Mouse (Mus musculus) adrenal gland, postnatal 14 days (tissue): ENCODE measurements around the gene Ptprd. TPM values are rescaled to one million over a fixed set of nuclear protein-coding genes. Genes with fewer than 3 reads are reported as not detected.

Source experiments
- DNase-seq: peaks from one replicate; pipeline ENCODE4 v3.0.0; 2021; ENCODE audit warnings: mixed read lengths
- total RNA-seq: library from RNA; stranded (reverse); gene quantifications from 2 replicates; pipeline ENCODE4 v1.2.3, GENCODE M21; 2021

Gene Ptprd
- total RNA-seq, 1 experiment from 2014 or later = 101 TPM

DNA sequence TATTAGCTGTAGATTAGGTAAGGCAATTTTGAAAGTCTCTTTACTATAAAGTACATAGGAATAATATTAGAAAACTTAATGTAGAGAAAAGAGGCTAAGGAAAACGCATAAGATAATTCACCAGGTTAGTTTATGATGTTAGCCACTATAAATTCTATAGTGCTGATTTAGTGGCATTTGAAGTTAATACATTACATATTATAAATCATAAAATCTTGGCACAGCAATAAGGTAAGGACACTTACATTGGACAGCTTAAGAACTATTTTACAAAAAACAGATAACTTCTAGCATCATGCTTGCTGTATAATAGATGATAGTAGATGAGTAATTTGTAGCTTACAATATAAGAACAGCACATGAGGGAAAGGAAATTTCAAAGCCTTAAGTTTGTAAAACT, 1322.1 kb downstream of the Ptprd start:
- no peak for DNase-seq

DNA sequence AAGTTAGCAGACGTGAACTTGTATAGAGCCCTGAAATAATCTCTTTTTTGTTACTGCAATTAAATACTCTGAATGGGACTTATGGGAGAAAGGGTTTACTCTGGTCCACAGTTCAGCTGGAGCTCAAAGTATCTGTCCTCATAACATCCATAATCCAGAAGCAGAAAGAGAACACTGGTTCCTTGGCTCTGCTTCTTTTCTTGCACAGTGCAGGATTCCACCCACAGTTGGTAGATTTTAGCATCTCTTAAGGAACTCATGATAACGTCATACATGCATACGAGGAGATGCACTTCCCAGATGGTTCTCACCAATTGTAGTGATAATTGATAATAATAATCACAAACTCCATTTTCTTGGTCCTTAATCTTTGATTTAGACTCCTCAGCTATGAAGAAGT, 1330.2 kb downstream of the Ptprd start:
- DNase-seq = no peak

DNA sequence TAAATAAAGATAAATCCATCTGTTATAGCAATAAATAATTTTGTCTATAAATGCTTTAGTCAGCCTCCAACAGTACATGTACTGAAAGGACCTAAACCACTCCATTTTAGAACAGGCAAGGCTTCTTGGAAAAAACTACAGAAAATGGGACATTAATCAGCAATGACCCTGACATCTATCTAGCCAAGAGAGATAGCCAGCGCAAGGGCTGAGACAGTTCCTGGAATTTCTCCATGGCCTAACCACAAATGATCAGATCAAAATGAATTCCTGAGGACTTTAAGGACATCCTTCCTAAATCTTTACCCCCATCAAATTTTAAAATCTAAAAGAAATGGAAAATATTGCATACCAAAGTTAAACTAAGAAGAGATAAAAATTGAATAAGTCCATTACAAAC, 1340.8 kb downstream of the Ptprd start:
- peak; percentile 6 for DNase-seq

DNA sequence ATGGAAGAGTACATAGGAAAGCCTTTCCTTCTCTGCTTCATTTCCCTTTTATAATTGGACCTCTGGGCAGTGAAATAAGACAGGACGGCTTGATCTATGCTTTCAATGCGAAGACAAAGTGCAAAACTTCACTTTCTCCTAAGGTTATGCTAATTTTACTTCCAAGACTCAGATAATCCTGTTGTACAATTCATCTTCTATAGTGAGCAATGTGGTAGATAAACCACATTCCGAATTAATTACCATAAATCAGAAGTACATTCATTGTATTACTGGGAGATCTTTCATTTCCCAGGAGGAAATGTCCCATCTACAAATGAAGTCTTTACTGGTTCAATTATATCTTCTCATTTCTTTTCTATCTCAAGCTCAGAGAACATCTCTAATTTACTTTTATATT, 1346.2 kb downstream of the Ptprd start:
- DNase-seq = no peak

DNA sequence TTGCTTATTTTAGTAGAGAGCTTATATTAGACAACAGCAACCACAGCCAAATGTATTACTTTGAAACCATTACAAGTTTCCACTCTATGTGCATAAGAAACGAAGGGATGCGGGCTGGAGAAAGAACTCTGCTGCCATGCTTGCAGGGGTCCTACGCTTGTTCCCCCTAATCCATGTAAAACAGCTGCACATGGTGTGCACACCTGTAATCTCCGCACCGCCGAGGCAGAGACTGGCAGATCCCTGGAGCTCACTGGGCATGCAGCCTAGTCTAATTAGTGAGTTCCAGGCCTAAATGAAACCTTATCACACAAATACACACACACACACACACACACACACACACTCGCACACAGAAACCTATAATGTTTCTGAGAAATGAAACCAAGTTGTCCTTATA, 1365.5 kb downstream of the Ptprd start:
- DNase-seq = no peak

DNA sequence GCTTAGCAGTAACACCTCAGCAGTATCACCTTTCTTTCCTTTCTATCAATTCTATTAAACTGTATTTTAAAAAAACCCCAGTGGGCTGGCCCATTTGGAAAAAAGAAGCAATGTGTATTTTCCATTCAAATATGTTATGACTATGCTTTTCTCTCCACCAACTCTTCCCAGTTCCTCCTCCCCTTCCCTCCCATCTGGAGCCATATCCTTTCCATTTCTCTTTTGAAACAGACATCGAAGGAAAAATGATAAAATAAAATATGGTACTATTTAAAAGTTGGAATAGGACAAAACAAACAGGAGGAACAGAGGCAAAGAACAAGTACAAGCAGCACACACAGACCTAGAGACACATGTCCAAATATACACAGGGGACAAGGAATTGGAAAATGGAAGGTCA, 1372.7 kb downstream of the Ptprd start:
- DNase-seq = no peak

DNA sequence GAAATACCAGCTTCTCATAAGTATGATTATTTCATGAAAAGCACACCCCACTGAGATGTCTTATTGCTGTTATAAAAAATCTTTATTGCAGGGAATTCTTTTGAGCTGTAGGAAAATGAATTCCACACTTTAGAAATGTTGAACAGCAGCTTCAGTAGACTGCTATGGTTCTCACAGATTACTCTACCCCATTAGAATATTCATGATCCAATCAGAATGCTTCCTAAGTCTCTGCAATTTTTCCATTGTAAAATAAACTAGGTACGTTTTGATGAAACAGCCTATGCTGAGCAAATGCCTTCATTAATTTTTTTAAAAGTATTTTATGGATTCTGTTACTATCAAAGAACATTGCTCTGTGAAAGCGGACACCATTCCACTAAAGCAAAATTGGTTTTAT, 1399.6 kb downstream of the Ptprd start:
- no peak for DNase-seq

DNA sequence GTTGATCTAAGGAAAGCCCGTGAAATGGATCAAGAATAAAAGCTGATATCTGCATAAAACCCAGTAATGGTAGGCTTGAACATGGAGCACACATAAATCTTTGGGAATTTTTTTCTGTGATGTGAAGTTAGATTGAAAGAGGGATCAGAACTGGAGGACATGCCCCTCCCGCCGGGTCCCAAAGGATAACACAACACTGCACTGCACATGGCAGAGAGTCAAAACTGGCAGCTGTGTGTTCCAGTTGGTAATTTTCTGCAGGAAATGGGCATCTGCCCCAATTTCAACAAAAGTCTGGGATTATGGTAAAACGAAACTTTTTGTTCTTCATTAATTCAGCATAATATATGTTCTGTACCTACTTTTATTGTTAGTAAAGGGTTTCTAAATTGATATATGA, 1409.1 kb downstream of the Ptprd start:
- no peak for DNase-seq

DNA sequence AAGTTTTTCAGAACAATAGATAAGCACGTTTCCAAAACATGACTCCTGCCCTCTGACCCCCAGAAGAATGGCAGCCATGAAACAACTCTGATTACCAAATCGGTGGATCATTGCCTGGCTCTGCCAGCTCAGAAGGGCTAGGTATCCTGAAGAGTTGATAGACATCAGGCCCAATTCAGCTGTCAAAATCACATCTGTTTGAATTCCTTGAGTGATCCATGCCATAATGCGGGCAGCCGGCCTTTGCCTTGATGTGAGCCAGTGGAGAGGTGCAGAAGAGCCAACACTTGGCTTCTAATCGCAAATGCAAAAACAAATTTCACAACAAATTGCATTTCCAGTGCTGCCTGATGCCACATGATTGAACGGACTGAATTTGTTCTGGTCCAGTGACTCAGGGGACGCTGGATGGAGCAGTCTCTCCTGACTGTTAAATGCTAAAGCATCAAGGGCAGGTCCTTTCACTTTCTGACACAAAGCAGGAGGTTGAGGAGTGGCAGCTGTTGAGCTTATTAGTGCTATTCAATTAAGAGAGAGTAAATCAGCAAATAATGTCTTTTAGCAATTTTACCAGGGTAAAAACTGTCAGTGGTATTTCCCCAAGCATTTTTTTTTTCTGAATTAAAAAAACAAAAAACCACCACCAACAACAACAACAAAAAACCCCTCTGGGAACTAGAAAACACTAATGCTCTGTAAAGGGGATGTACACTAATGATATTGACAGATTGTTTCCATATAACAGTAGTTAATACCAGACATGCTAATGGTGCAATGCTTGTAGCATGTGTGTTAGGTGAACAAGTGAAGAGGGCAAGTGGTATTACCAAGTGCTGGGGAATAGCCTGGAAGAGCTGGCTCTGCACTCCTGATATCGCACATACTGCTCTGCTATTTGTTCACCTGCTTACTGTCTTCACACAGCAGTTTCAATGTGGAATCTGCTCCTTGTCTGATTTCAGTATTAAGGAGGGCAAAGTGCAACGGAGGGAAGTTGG, 1413.5 kb downstream of the Ptprd start:
- DNase-seq = no peak

DNA sequence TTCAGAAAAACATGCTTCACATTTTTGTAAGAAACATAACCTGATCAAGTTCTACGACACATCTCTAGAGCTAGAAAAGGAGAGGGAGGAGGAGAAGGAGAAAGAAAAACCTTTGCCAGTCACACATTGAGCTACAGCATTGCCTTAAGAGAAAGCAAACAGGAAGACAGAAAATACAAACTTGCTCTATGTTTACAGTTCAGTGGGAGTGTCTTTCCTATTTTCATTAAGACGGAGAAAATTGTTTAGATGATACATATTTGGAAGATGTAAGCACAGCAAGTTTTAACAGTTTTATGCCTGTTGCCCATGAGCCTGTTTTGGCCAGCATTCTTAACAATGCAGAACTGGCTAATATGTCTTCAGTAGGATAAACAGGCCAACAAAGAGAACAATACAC, 1426.4 kb downstream of the Ptprd start:
- DNase-seq = no peak

DNA sequence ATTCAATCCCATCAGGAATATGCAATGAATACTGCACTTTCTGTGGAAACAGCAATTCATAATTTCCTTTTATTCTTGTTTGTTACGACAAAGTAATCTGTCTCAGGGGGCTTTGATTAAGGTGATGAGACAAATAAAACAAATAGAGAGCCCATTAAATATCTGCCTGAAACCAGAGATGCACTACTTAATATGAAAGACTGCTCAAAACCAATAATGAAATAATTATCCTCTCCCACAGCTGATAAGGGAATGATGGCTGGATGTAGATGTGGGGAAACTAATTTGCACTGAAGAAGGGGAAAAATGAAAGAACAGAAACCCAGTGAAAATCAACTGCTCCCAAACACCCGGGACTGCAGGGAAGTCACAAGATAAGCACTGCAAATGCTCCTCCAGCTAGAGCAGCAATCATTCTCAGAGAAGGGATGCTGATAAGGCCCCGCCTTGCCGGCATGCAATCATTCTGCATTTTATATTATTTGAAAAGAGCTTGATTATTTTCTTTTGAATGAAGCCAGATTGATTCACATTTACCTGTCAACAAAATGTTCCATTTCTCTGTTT, 1432.1 kb downstream of the Ptprd start:
- no peak for DNase-seq

DNA sequence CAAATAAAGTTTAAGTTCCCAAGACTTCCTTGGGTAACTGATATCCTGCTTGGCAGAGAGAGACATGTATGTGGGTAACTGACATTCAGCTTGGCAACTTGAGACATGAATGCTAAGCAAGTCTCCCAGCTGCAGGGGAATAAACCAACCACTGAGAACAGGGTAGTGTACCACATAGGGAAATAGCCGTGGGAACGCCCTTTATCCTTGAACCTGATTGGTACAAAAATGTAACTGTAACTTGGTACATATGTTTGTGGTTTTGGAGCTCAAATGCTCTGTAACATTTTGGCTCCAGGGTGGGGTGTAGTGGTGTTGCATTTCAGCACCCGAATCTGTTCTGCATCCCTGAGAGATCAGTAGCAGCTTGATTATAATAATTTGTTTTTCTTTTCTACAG, 1444.8 kb downstream of the Ptprd start:
- DNase-seq = no peak

DNA sequence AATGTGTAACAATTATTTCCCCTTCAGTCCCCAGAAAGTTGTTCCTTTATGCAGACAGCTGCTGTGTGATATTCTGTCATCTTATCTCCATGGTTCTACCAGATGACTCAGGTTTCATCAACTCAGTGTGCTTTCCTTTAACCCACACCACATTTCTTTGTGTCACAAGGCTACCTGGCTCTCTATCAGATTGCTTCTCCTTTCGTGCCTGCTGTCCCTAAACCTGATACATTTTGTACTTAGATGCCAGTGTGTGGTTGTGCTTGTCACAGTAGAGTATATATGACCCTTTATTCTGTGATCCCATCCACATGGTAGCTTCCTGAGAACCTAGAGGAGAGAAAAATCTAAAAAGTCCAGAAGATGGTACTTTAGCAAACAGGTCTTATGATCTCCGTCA, 1445.3 kb downstream of the Ptprd start:
- DNase-seq = no peak

DNA sequence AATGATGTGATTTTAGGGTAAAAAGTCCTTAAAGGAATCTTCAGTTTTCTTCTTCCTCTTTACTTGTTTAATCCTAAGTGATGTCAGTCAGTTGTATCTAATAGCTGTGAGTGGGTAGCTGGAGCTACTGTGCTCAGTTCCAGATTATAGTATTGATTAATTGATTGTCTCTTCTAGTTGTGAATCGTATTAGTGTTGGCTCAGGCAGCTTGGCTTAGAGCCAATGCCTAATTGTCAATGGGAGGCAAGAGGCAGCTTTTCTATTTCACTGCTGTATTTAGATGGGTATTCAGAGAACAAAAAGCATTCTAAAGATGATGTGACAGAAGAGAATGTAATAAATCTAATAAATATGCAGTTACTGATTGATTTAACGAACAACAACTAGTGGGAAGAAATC, 1461.1 kb downstream of the Ptprd start:
- DNase-seq = peak; percentile 3

DNA sequence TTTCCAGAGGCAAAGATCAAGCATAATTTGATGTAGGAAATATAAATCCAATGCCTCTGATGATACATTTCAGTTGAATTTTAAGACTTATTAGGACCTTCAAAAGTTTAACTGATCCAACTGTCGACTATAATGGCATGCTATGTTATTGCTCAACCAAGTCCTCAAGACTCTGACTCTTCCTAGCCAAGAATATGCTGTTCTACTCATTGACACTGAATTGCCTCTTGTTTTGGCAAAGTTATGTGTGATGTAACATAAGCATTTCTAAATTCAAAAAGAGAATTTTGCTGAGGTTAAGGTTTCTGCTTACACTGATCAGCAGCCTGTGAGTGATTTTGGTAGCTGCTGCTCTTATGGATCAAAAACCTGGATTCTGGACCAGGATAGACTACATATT, 1475.9 kb downstream of the Ptprd start:
- no peak for DNase-seq

DNA sequence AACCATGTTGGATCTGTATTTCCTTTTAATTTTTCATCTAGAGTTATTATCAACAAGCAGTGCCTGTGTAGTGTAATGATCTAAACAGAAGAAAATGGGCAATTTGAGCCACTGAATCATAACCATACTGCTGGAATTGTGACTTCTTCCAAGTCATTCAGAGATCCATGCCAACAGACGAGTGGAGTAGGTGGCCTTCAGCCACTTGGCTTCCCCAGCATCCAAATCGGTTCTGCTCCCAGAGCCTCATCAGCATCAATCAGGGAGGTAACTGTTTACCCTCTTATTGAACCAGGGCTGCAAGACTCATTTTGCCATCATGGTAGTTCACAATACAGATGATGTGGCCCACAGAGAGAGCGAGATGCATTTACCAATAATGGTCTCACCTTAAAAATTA, 1536.0 kb downstream of the Ptprd start:
- DNase-seq = no peak

DNA sequence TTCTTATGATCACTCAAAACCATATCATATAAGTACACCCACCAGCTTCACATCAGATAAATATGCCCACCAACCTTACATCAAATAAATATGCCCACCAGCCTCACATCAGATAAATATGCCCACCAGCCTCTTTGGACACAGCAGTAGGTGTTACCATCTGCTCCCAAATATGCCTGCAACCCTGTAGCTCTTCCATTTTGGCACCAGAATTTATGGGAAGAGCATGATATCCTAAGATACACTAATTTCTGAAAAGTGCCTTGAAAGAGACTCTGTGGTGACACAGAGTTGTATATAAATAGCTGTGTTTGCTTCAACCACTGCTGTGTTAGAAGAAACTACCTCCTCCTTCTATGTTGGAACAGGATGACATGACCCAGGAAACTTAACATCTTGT, 1538.5 kb downstream of the Ptprd start:
- DNase-seq = no peak

DNA sequence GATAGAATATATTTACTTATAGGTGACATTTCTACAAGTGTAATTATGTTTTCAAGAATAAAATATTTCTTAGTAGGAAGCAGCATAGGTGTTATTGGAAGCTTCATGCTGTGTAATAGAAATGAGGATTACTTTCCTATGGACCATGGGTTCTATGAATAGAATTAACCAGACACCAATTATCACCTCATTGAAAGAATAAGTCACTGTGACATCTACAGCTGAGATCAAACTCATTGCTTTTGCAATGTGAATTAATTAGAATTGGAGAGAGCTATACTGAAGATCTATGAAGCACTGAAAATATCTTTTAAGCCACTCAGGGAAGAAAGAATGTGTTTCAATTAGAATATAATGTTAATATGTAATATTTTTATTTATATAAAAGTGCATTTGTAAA, 1539.1 kb downstream of the Ptprd start:
- DNase-seq = no peak

DNA sequence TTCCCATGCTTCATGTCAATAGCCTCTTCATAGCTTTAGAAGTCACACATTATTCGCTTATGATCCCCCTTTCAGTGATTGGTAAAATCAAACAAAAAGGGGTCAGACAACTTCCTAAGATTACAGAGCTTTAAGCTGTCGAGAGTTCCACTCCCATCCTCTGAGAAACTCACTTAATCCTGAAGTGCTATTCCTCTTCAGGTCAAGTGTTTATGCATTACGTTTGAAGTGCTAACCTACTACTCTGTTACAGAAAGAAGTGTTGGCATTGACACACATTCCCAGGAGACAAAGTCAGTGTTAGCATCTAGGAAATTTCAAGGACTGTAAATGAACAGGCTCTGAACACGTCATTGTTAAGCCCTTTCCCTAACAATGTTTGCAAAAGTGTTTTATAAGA, 1550.0 kb downstream of the Ptprd start:
- no peak for DNase-seq

DNA sequence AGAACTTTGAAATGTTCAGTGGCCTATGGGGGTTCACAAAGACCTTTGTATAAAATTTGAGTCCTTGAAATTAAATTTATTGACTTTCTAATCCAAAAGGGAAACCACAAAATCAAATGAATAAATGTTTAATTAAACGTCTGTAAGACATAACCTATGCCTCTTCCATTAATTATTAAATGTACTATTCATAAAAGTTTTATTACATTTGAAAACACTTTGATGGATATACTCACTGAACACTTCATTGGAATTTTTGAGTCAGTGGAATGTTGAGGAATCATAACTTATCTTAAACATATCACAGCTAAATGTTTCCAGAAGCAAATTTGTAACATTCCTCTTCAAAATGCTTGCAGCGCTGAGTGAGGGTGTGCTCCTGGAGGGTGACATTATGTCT, 1551.6 kb downstream of the Ptprd start:
- DNase-seq = no peak

DNA sequence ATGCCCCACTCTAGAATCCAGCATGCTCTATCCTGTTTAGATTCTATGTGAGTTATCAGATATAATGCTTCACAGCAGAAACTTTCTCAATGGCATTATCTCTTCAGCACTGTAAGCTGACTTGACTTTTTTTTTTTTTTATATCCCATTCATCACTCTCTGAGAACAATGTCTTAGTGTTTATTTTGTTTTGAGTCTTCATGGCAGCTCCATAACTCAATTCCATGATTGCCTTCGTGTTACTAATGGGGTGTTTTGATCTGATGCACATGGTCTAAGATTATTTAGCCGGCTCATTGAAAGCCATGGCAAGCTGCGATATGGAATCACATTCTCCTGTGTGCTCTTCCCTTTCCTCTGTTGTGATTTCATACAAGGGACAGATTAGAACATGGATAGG, 1555.0 kb downstream of the Ptprd start:
- DNase-seq = no peak

DNA sequence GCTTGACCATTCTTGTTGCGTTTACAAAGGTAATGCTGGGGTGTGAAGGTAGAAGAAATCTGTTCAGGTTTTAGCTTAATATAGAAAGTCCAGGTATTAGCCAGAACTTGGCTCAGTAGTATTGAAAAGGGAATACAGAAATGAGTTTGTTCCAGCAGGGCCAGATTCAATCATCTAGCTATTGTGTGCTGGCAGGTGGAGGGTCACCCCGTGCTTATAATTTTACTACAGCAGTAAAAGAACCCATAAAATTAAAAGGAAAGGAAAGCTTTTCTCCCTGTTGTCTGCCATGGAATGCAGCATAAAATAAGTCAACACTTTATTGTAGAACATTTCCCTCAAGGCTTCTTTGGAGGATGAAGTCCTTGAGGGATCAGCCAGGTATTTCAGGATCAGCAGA, 1558.8 kb downstream of the Ptprd start:
- DNase-seq = no peak

DNA sequence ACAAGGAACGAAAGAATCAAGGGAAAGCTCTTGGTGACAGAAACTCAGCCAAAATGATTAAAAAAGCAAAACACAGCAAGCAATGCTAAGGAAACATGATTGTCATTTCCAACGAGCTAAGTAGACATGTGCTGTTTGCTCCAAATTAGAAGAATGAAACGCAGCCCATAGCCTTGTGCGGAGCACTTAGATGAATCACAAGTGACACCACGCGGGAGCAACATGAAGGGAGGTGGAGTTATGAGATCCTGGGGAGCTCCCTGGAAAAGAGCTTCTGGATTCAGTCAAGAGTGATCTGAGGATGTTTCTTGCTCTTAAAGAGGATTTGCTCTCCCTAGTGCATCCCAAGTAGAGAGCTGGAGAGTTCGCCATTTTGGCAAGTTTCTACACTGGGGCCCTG, 1590.0 kb downstream of the Ptprd start:
- DNase-seq = no peak

DNA sequence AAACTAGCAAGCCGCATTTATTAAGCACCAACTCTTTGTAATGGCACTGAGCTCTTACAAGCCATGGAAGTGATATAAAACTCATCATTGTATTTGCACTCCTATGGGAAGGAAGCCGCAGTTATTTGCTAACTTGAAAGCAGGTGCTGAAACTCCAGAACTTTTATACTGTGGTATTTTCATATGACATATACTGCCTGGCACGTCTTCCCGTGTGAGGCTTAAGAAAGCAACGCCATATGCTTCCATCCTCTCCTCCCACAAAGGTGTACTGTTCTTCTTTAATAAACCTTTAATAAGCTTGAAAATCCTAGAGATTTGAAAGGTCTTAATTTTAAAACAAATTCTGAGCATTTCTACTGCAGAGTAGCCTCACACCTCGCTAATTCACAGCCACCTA, 1595.1 kb downstream of the Ptprd start:
- no peak for DNase-seq
